Mouse (Mus musculus): ENCODE measurements at regions not wholly inside any gene's neighbourhood (a gene's known extent, or its start where the extent isn't known, plus 50 kb on each side); places are given as distances from the start of the nearest gene placed in this dataset.

- no peaks in the 10 kb centered on the region for H3K27me3 ChIP-seq (ENCODE audit: control insufficient read depth, insufficient read depth, low read length)
- H3K4me2 ChIP-seq (ENCODE audit: low read depth, low read length): no peak overlapping the region
- no peaks in the 10 kb centered on the region for H3K4me1 ChIP-seq (ENCODE audit: control insufficient read depth, insufficient read depth, low read length)
- H3K9ac ChIP-seq (replicated peaks; ENCODE audit: low read length): no peak overlapping the region
- ATAC-seq (replicated peaks; ENCODE audit: insufficient number of reproducible peaks, low FRiP score, low TSS enrichment, low read depth) (no peak), DNase-seq (ENCODE audit: low spot score) (no peak)
- no peak overlapping the region for H3K4me3 ChIP-seq (ENCODE audit: low read depth, low read length)
- no peaks in the 10 kb centered on the region for H3K36me3 ChIP-seq (replicated peaks; ENCODE audit: control insufficient read depth, insufficient read depth, low read depth, low read length)
- H3K27ac ChIP-seq (replicated peaks; ENCODE audit: low read depth, low read length): no peak overlapping the region
- no peaks in the 10 kb centered on the region for H3K9me3 ChIP-seq (replicated peaks; ENCODE audit: control insufficient read depth, low read length)
- WGBS: 85% methylated on average over 4 of the region's 4 CpGs
Observed at GRCm38 (mm10) chr8:66772653-66773052, 75.7 kb downstream of the Npy1r start.

GRCm38 (mm10) chr8:66777115-66777877 is 80.3 kb downstream of the Npy1r start:
- peak; percentile 65 for DNase-seq (ENCODE audit: low spot score)
- Histone ChIP-seq H3K4me1 (ENCODE audit: control insufficient read depth, insufficient read depth, low read length) (no peaks in the 10 kb centered on the region), H3K27me3 (ENCODE audit: control insufficient read depth, insufficient read depth, low read length) (no peaks in the 10 kb centered on the region), H3K4me2 (ENCODE audit: low read depth, low read length) (no peak overlapping the region), H3K36me3 (replicated peaks; ENCODE audit: control insufficient read depth, insufficient read depth, low read depth, low read length) (no peaks in the 10 kb centered on the region), H3K27ac (replicated peaks; ENCODE audit: low read depth, low read length) (no peak overlapping the region), H3K4me3 (ENCODE audit: low read depth, low read length) (no peak overlapping the region), H3K9ac (replicated peaks; ENCODE audit: low read length) (no peak overlapping the region), H3K9me3 (replicated peaks; ENCODE audit: control insufficient read depth, low read length) (no peaks in the 10 kb centered on the region)
- peak; percentile 78 for ATAC-seq (replicated peaks; ENCODE audit: insufficient number of reproducible peaks, low FRiP score, low TSS enrichment, low read depth)
- 44% methylated on average over 14 of the region's 14 CpGs for WGBS

GRCm38 (mm10) chr8:66779622-66780021 is 80.4 kb upstream of the Naf1 start:
- H3K27me3 ChIP-seq (ENCODE audit: control insufficient read depth, insufficient read depth, low read length): no peaks in the 10 kb centered on the region
- no peak overlapping the region for H3K4me2 ChIP-seq (ENCODE audit: low read depth, low read length)
- H3K27ac ChIP-seq (replicated peaks; ENCODE audit: low read depth, low read length): no peak overlapping the region
- no peak for ATAC-seq (replicated peaks; ENCODE audit: insufficient number of reproducible peaks, low FRiP score, low TSS enrichment, low read depth)
- H3K36me3 ChIP-seq (replicated peaks; ENCODE audit: control insufficient read depth, insufficient read depth, low read depth, low read length): no peaks in the 10 kb centered on the region
- 87% methylated on average over 1 of the region's 1 CpGs for WGBS
- H3K4me3 ChIP-seq (ENCODE audit: low read depth, low read length): no peak overlapping the region
- H3K4me1 ChIP-seq (ENCODE audit: control insufficient read depth, insufficient read depth, low read length): no peaks in the 10 kb centered on the region
- H3K9me3 ChIP-seq (replicated peaks; ENCODE audit: control insufficient read depth, low read length): no peaks in the 10 kb centered on the region
- no peak overlapping the region for H3K9ac ChIP-seq (replicated peaks; ENCODE audit: low read length)
- no peak for DNase-seq (ENCODE audit: low spot score)

GRCm38 (mm10) chr8:66782656-66783055 is 77.4 kb upstream of the Naf1 start:
- no peak overlapping the region for H3K9ac ChIP-seq (replicated peaks; ENCODE audit: low read length)
- H3K27me3 ChIP-seq (ENCODE audit: control insufficient read depth, insufficient read depth, low read length): no peaks in the 10 kb centered on the region
- DNase-seq (ENCODE audit: low spot score): no peak
- H3K4me3 ChIP-seq (ENCODE audit: low read depth, low read length): no peak overlapping the region
- H3K9me3 ChIP-seq (replicated peaks; ENCODE audit: control insufficient read depth, low read length): no peaks in the 10 kb centered on the region
- 62% methylated on average over 2 of the region's 2 CpGs for WGBS
- H3K27ac ChIP-seq (replicated peaks; ENCODE audit: low read depth, low read length): no peak overlapping the region
- H3K4me2 ChIP-seq (ENCODE audit: low read depth, low read length): no peak overlapping the region
- no peaks in the 10 kb centered on the region for H3K36me3 ChIP-seq (replicated peaks; ENCODE audit: control insufficient read depth, insufficient read depth, low read depth, low read length)
- H3K4me1 ChIP-seq (ENCODE audit: control insufficient read depth, insufficient read depth, low read length): no peaks in the 10 kb centered on the region
- no peak; the same call in 1 of the 2 replicates for ATAC-seq (replicated peaks; ENCODE audit: insufficient number of reproducible peaks, low FRiP score, low TSS enrichment, low read depth)

- no peaks in the 10 kb centered on the region for H3K4me1 ChIP-seq (ENCODE audit: control insufficient read depth, insufficient read depth, low read length)
- no peak overlapping the region for H3K4me2 ChIP-seq (ENCODE audit: low read depth, low read length)
- no peak overlapping the region for H3K9ac ChIP-seq (replicated peaks; ENCODE audit: low read length)
- no peaks in the 10 kb centered on the region for H3K36me3 ChIP-seq (replicated peaks; ENCODE audit: control insufficient read depth, insufficient read depth, low read depth, low read length)
- no peak overlapping the region for H3K4me3 ChIP-seq (ENCODE audit: low read depth, low read length)
- no peak overlapping the region for H3K27ac ChIP-seq (replicated peaks; ENCODE audit: low read depth, low read length)
- DNase-seq (ENCODE audit: low spot score) (no peak), ATAC-seq (replicated peaks; ENCODE audit: insufficient number of reproducible peaks, low FRiP score, low TSS enrichment, low read depth) (no peak)
- no peaks in the 10 kb centered on the region for H3K27me3 ChIP-seq (ENCODE audit: control insufficient read depth, insufficient read depth, low read length)
- H3K9me3 ChIP-seq (replicated peaks; ENCODE audit: control insufficient read depth, low read length): no peaks in the 10 kb centered on the region
- WGBS: 63% methylated on average over 3 of the region's 3 CpGs
Observed at GRCm38 (mm10) chr8:66785996-66786395, 74.0 kb upstream of the Naf1 start.

All from embryonic facial prominence, embryonic 11.5 days (tissue).